Mouse (Mus musculus) hematopoietic stem cell, adult 5-6 weeks (primary cell): ENCODE measurements around the gene Grwd1. TPM values are rescaled to one million over a fixed set of nuclear protein-coding genes. Genes with fewer than 3 reads are reported as not detected.

Experiments
- ATAC-seq, 2 experiments: fragments of 125-278 bp in 1 of 2; replicated peaks in 1 of 2; 2 replicates each; pipeline ENCODE4 v1.8.0; 2016 to 2017; ENCODE audit warnings: inconsistent platforms in 2 of 2, mild to moderate bottlenecking in 2 of 2, moderate number of reproducible peaks in 2 of 2, low read depth in 1 of 2, moderate TSS enrichment in 1 of 2; ENCODE audit not compliant: low FRiP score in 2 of 2, poor library complexity in 2 of 2, severe bottlenecking in 2 of 2, insufficient read depth in 1 of 2, low TSS enrichment in 1 of 2
- total RNA-seq: library from RNA; stranded (forward); fragments of 172-1452, 232-1000 nt; gene quantifications from 2 replicates; pipeline ENCODE4 v1.2.3, GENCODE M21; 2017

Grwd1 gene
- total RNA-seq, 1 experiment from 2014 or later = 17.1 TPM

DNA sequence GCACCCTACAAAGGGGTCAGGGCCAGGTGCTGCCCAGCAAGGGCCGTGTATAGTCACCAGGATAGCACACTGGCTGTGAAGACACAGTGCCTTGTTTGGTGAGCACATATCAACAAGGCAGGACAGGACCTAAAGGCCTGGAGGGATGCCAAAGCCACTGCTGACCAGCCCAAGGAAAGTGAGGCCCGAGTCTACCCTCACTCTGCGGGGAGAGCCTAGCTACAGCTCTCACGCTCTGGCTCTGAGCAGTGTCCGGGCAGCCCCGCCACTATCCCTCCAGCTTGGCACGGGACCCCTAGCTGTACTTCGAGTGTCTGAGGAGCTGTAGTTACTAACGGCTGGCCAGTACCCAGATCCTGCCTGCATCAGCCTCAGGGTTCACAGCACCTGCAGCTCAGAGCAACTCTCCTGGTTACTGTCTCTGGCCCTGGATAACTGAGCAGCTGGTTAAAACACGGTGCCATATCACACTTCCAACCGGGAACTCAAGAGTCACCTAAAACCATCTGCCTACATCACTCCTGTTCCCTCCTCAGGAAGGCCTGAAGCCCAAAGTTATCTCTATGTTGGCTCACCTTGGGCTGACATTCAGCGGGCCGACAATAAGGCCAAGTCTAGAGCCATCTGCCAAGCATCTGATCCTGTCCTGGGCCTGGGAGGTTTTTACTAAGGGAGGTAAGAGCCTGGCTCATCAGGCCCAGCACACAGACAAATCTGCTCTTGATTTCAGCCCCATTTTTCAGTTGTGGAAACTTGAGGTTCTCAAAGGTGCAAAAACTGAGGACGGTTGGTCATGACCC lies 21.3 kb downstream of the Grwd1 start:
- no peak for ATAC-seq

DNA sequence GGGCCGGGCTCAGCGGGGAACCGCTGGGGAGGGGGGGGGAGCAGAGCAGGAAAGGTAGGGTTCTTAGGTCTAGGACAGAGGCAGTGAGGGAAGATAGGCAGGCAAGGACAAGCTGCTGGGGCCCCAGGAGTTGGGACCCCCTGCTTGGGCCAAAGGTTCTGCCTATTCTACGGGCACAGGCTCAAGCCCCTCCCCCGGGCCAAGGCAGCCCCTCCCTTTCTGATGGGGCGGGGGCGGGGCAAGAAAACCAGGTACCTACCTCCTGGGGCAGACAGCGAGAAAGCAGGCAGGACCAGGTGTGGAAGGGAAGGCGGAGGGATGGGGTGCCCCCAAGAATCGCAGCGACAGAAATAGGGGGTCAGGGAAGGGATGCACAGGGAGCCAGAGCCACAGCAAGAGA lies 22.3 kb downstream of the Grwd1 start:
- no peak for ATAC-seq

DNA sequence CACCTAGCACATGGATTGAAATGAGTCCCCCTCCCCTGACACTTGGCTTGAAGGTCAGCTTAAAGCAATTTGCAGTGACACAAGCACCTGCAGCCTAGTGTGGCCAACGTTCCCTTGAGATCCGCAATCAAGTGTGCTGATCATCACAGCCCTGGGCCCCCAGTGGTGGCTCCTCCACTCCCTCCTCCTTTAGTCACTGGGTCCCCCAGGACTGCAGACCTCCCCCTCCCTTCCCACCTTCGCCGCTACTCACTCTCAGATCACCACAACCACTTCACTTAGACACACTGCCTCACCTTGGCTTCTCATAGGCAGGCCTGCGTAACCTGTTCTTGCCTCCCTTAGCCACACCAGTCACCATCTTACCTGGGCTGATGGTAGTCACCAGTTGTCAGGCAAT lies 24.8 kb downstream of the Grwd1 start:
- ATAC-seq = no peak

DNA sequence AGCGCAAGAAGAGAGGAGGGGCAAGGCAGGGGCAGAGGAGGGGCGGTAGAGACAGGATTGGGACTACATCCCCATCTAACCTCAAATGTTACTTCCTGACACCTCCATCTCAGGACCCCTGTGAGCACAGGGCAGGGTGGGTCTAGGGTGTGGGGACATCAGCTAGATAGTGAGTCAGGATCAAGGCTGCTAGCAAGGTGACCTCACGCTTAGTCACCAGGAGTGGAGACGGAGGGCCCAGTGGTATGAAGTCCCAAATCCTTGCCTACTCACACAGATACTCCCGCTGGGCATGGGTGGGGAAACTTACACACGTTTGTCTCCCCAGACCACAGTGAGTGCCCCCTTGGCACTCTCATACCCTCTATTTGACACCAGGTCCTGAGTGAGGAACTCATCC lies 28.2 kb downstream of the Grwd1 start:
- no peak for ATAC-seq

DNA sequence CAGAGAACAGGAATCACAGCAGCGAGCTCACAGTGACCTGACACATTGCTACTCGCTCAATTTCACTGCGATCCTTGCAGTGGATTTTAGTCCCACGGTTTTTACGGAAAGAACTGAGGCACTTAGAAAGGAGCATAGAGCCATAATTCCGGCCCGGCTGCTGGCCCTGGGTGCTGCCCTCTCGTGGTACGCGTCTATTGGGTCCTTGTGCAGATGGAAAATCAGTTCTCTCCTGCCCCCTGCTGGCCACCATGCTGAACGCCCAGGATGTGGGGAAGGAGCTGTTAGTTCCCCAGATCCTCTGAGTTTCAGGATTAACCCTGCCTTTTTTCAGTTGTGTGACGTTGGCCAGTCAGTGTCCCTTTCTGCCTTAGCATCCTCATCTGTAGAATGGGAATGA lies 29.4 kb downstream of the Grwd1 start:
- ATAC-seq = peak; percentile 80 to 88

DNA sequence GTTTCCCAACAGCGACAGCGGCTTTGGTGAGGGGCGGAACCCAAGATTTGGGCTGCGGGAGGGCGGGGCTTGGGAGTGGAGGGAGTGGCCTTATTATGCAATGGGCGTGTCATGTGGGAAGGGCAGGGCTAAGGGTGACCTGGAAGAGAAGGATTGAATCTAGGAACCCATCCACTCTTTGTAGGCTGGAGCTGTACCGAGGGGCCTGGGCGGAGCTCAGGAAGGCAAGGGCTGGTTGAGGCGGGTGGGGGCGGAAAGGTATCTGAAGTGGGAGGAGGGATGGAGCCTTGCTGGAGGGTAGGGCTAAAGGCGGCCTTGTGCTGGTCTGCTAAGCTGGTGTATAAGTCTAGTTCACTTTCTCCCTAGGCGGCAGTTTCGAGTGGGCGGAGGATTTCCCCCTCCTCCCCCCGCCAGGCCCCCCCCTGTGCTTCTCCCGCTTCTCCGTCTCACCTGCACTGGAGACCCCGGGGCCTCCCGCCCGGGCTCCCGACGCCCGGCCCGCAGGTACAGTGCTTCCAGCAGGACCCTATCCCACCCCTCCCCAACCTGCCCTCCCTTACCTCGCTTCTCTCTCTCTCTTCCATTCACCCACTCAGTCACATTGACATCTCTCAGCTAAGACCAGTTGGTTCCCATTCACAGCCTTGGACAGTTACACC lies 30.1 kb downstream of the Grwd1 start:
- peak; percentile 59 to 61 for ATAC-seq

DNA sequence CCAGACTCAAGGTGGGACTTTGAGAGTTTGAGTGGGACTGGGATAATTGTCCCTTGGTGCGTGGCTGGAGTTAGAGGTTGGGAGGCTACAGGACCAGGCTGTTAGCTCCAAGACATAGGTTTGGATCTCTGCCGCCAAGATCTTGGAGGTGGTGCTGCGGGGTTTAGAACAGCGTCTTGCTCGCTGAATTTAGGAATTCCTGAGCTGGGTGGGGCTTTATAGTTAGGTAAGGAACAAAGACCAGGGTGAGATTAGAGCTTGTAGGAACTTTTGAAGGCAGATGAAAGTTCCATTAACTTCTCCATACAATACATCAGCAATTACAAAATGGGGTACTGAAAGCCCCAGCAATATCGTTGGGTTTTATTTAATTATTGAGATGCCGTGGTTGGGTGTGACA lies 30.7 kb downstream of the Grwd1 start:
- no peak for ATAC-seq

DNA sequence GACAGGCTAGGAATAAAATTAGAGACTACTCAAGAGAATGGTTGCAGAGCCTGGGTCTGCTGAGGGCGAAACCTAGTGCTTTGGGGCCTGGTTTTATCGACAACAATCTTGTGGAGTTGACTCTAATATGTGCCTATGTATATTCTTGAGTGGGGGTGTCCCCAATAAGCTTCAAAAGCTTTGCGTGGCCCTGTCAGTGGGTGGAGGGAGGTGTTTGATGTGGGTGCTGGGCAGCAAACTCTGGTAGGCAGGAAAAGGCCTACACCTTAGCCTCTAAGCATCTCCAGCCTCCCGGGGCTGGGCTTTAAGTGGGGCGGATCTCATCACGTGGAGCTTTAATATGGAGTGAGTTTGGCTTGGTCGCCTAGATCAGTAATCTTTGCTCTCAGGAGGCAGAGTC lies 31.8 kb downstream of the Grwd1 start:
- no peak for ATAC-seq

DNA sequence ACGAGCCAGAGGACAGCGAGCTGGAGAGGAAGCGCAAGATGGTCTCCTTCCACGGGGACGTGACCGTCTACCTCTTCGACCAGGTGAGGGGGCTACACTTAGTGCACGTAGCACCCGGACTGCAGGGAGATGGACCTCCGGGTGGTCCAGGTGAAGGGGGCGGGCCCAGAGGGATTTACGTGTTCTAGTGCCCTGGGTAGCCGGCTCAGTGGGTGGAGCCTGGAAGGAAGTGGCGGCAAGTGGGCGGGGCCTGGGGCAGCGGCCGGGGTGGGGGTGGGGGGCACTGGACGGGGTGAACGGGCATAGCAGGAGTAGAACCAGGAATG lies 32.3 kb downstream of the Grwd1 start:
- ATAC-seq = no peak

DNA sequence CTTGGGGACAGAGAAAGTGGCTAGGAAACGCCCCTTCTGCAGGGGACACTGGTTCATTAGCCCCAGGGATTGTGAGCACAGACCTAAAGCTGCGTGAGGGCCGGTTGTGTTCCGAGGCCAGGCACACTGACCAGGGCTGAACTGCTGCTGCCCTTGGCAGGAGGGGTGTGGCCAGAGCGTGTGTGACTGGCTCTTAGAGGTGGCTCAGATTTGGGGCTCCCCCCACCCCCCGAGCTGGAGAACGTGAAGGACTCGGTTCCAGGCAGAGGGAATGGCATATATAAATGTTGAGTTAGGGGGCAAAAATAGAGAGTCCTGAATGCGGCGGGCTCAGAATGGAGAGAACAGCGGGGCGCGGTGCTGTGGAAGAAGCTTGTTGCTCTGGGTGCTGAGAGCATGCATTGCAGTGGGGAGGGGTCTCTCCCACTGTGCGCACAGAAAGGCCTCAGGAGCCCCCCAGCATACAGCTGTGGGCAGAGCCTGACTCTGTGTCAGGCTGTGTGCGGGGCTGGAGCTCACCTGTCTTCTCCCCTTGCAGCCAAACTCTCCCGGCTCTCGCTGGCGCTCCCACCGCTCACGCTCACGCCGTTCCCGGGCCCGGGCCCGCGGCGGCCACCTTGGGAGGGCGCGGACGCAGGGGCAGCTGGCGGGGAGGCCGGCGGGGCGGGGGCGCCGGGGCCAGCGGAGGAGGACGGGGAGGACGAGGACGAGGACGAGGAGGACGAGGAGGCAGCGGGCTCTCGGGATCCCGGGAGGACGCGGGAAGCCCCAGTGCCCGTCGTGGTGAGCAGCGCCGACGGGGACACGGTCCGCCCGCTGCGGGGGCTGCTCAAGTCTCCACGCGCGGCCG lies 32.9 kb downstream of the Grwd1 start:
- ATAC-seq = no peak

DNA sequence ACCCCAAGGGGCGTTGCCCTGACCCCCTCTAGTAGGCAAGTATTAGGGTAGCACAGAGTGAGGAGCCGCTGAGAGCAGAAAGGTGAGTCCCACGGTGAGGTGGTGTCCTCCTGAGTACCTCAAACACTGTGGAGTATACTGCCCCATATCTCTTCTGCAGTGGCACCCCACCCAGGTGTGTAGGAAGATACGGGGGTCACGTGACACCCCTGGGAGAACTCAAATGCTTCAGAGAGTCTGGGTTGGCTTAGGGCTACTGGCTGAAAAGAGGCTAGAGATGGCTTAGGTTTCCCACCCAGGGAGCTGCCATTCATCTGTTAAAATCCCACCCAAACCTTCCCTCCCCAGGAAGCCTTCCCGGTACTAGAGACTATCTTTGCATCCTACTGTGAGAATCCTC lies 33.8 kb downstream of the Grwd1 start:
- no peak for ATAC-seq

DNA sequence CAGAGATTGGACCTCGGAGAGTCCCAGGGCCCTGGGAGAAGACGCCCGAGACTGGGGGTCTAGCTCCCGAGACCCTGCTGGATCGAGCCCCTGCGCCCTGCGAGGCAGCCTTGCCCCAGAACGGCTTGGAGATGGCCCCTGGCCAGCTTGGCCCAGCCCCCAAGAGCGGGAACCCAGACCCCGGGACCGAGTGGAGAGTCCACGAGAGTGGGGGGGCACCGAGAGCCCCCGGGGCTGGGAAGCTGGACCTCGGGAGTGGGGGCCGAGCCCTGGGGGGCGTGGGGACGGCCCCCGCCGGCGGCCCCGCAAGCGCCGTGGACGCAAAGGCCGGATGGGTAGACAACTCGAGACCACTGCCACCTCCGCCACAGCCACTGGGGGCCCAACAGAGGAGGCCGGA lies 35.8 kb downstream of the Grwd1 start:
- ATAC-seq = no peak

DNA sequence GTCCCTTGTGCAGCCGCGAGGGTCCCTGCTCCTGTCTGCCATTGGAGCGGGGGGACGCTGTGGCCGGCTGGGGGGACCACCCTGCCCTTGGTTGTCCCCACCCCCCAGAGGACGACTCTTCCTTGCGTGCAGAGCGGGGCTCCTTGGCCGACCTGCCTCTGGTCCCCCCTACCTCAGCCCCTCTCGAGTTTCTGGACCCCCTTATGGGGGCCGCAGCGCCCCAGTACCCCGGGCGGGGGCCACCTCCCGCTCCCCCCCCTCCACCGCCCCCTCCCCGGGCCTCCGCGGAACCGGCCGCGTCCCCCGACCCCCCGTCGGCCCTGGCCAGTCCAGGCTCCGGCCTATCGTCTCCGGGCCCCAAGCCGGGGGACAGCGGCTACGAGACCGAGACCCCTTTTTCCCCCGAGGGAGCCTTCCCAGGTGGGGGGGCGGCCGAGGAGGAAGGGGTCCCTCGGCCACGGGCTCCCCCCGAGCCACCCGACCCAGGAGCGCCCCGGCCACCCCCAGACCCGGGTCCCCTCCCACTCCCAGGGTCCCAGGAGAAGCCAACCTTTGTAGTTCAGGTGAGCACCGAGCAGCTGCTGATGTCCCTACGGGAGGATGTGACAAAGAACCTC lies 36.7 kb downstream of the Grwd1 start:
- no peak for ATAC-seq

DNA sequence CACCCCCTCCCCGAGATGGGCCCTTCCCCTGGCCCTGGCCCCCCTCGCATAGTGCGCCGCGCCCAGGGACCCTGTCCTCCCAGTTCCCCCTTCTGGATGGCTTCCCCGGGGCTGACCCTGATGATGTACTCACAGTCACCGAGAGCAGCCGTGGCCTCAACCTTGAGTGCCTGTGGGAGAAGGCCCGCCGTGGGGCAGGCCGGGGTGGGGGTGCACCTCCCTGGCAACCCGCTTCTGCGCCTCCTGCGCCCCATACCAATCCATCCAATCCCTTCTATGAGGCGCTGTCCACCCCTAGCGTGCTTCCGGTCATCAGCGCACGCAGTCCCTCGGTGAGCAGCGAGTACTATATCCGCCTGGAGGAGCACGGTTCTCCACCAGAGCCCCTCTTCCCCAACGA lies 37.5 kb downstream of the Grwd1 start:
- ATAC-seq = no peak

DNA sequence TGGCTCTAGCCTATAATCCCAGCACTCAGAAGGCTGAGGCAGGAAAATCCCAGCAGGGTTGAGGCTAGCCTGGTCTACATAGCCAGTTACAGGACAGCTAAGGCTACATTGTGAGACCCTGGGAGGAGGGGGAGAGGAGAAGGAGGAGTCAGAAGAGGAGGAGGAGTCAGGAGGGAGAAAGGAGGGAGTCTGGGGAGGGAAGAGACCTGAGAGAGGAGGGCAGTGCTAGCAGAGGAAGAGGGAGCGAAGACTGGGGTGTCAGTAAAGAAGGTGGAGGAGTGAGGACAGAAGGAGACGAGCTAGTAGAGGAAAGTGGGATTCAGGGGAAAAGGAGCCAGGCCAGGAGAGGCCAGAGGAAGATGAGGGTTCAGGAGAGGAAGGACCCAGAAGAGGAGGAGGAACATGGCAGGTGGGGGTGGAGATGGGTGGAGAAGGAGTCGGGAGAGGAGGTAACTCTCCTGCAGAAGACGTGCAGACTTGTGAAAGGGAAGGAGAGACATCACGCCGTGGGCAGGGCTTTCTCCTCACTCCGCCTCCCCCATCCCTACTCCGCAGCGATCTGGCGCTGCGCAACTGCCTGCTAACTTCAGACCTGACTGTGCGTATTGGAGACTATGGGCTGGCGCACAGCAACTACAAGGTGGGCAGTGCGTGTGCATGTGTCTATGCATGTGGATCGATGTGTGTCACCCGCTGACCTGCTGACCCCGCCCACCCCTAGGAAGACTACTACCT lies 38.8 kb downstream of the Grwd1 start:
- ATAC-seq = no peak

DNA sequence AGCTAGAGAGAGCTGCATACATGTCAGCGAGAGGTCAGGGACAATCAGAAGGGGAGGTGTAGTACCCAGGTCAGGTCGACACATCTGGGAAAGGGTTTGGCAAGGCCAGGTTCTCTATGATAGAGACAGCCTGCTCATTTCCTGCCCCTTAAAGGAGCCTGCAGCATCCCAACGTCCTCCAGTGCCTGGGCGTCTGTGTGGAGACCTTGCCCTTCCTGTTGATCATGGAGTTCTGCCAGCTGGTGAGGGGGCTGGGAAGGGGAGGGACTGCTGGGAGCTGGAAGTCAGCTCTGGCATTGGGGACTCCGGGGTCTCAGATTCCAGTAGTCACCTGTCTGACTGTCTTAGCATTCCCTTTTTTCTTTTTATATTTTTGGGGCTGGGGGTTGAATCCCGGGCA lies 40.0 kb downstream of the Grwd1 start:
- ATAC-seq = no peak

DNA sequence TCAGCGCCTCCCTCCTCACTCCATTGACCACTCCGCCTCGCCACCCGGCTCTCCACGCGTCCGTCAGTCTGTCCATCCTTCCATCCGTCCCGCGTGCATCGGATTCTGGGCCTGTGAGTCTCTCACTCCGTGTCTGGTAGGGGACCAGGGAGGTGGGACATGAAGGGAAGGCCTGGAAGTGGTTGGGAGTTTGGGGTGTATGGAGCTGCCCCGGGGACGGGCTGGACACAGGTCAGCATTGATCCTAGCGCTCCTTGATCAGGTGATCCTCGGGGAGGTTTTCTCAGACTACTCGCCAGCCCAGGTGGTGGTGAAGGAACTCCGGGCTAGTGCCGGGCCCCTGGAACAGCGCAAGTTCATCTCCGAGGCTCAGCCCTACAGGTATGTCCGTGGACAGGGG lies 43.1 kb downstream of the Grwd1 start:
- ATAC-seq = no peak
